Mouse (Mus musculus): ENCODE measurements at regions not wholly inside any gene's neighbourhood (a gene's known extent, or its start where the extent isn't known, plus 50 kb on each side); places are given as distances from the start of the nearest gene placed in this dataset.
A peak's percentile ranks its signal among the peaks of the same experiment; 100 is the strongest.

- no peak overlapping the region for H3K27ac ChIP-seq
- H3K4me2 ChIP-seq: no peak overlapping the region
- no peaks in the 10 kb centered on the region for H3K4me1 ChIP-seq (replicated peaks)
- H3K27me3 ChIP-seq: no peaks in the 10 kb centered on the region
- 24% methylated on average over 2 of the region's 2 CpGs for WGBS (ENCODE audit: insufficient replicate concordance)
- DNase-seq: no peak
- no peaks in the 10 kb centered on the region for H3K9me3 ChIP-seq (replicated peaks)
- no peak for ATAC-seq (ENCODE audit: low read depth)
- H3K36me3 ChIP-seq: no peaks in the 10 kb centered on the region
- no peak overlapping the region for H3K4me3 ChIP-seq (replicated peaks)
- no peak overlapping the region for H3K9ac ChIP-seq
Observed at GRCm38 (mm10) chr1:159034952-159035351, 54.7 kb upstream of the Pappa2 start.

- DNase-seq (no peak), ATAC-seq (ENCODE audit: low read depth) (no peak)
- H3K9ac ChIP-seq: no peak overlapping the region
- no peak overlapping the region for H3K4me2 ChIP-seq
- no peak overlapping the region for H3K4me3 ChIP-seq (replicated peaks)
- no peaks in the 10 kb centered on the region for H3K27me3 ChIP-seq
- no peaks in the 10 kb centered on the region for H3K36me3 ChIP-seq
- H3K4me1 ChIP-seq (replicated peaks): no peaks in the 10 kb centered on the region
- 69% methylated on average over 6 of the region's 6 CpGs for WGBS (ENCODE audit: insufficient replicate concordance)
- H3K9me3 ChIP-seq (replicated peaks): no peaks in the 10 kb centered on the region
- H3K27ac ChIP-seq: no peak overlapping the region
Observed at GRCm38 (mm10) chr1:159036371-159036770, 56.1 kb upstream of the Pappa2 start.

- no peak overlapping the region for H3K4me2 ChIP-seq
- DNase-seq (no peak), ATAC-seq (ENCODE audit: low read depth) (no peak)
- H3K4me3 ChIP-seq (replicated peaks): no peak overlapping the region
- no peaks in the 10 kb centered on the region for H3K36me3 ChIP-seq
- H3K4me1 ChIP-seq (replicated peaks): no peaks in the 10 kb centered on the region
- WGBS (ENCODE audit: insufficient replicate concordance): 52% methylated on average over 4 of the region's 4 CpGs
- no peak overlapping the region for H3K9ac ChIP-seq
- no peaks in the 10 kb centered on the region for H3K27me3 ChIP-seq
- no peak overlapping the region for H3K27ac ChIP-seq
- H3K9me3 ChIP-seq (replicated peaks): no peaks in the 10 kb centered on the region
Observed at GRCm38 (mm10) chr1:159045870-159046385, 65.6 kb upstream of the Pappa2 start.

DNA sequence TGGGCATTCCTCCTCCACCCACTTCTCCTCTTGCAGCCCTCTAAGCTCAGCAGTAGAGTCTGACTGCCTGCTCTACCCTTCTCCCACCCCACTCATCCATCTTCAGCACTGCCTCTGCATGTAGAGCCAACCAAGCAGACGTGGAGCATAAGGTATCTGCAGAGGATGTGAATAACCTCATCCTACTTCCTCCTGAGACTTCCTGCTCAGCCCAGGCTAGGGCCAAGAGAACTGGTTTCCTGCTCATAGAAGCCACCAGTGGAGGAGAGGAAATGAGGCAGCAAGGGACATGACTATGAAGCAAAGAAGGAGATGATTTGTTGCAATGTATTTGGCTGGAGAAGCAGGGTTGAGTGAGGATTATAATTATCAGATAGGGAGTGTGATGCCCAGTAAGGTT, 84.7 kb upstream of the Pappa2 start:
- DNase-seq: no peak

DNA sequence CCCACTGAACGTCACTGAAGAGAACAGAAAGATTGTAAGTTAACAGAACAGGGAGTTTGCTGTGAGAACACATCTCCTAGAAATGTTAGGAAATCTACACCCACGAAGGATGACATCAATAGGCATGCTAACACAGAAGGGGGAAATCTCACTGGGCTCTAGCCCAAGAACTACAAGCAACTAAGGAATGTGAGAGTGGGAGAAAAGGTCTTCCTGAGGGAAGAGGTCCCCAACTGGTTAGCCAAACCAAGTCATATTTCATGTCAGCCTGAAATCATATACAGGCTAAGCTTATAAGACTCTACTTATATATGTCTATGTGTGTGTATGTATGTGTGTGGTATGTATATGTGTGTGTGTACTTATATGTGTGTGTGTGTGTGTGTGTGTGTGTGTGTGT, 118.9 kb upstream of the Pappa2 start:
- Histone ChIP-seq H3K27me3 (no peaks in the 10 kb centered on the region), H3K36me3 (no peaks in the 10 kb centered on the region), H3K4me2 (no peak overlapping the region), H3K9ac (no peak overlapping the region), H3K27ac (no peak overlapping the region), H3K4me3 (replicated peaks) (no peak overlapping the region), H3K9me3 (replicated peaks) (no peaks in the 10 kb centered on the region), H3K4me1 (replicated peaks) (no peaks in the 10 kb centered on the region)
- WGBS (ENCODE audit: insufficient replicate concordance): 46% methylated on average over 2 of the region's 2 CpGs
- DNase-seq (no peak), ATAC-seq (ENCODE audit: low read depth) (no peak)

More for the DNA sequence above, 84.7 kb upstream of the Pappa2 start:
- H3K4me2 ChIP-seq: no peak overlapping the region
- ATAC-seq (ENCODE audit: low read depth): 0 out of 2 replicates have a peak, but pooled peaks have one; percentile 39
- no peak overlapping the region for H3K4me3 ChIP-seq (replicated peaks)
- no peaks in the 10 kb centered on the region for H3K27me3 ChIP-seq
- WGBS (ENCODE audit: insufficient replicate concordance): 14% methylated on average over 1 of the region's 1 CpGs
- H3K9me3 ChIP-seq (replicated peaks): no peaks in the 10 kb centered on the region
- H3K4me1 ChIP-seq (replicated peaks): no peaks in the 10 kb centered on the region
- no peaks in the 10 kb centered on the region for H3K36me3 ChIP-seq
- no peak overlapping the region for H3K27ac ChIP-seq
- no peak overlapping the region for H3K9ac ChIP-seq

DNA sequence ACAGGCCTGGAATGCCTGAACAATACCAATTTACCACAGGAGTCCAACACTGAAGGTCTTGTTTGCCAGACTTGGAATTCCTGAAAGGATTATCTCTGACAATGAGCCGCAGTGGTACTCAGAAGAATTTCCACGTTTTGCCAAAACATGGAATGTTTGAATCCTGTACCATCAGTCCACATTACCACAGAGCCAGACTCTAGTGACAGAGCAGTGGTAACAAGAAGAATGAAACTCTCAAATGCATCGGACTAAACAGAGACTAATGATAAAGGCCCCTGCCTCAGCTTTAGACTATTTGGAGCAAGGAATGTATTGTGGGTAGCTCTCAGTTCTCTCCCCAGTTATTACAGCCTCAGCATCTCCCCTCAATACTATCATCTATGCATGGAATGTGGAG, 109.9 kb upstream of the Cop1 start:
- Histone ChIP-seq H3K4me1 (replicated peaks) (no peaks in the 10 kb centered on the region), H3K36me3 (no peaks in the 10 kb centered on the region), H3K9ac (no peak overlapping the region), H3K4me3 (replicated peaks) (no peak overlapping the region), H3K9me3 (replicated peaks) (no peaks in the 10 kb centered on the region), H3K27me3 (no peaks in the 10 kb centered on the region), H3K27ac (no peak overlapping the region), H3K4me2 (no peak overlapping the region)
- no peak for ATAC-seq (ENCODE audit: low read depth)
- DNase-seq: no peak
- 53% methylated on average over 3 of the region's 3 CpGs for WGBS (ENCODE audit: insufficient replicate concordance)

DNA sequence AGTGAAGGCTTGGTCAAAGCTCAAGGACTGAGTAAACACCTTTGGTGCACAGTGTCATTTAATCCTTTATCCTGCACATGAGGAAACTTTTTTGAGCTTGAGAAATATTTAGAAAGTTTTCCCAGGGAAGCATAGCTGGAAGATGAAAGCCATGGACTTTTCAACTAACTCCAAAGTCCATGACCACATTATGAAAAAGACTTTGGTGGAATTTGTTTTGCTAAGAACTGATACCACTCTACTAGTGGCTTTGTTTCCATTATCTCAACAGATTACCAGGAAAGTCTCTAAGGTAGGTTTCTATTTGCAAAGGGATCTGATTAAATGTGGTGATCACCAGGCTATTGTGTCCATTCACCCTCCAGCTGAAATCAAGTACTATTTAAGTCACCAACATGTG, 107.2 kb upstream of the Cop1 start:
- DNase-seq: no peak
- H3K27ac ChIP-seq: no peak overlapping the region
- no peak overlapping the region for H3K4me2 ChIP-seq
- H3K9ac ChIP-seq: no peak overlapping the region
- no peak for ATAC-seq (ENCODE audit: low read depth)
- H3K9me3 ChIP-seq (replicated peaks): no peaks in the 10 kb centered on the region
- no peak overlapping the region for H3K4me3 ChIP-seq (replicated peaks)
- H3K36me3 ChIP-seq: no peaks in the 10 kb centered on the region
- no peaks in the 10 kb centered on the region for H3K27me3 ChIP-seq
- no peaks in the 10 kb centered on the region for H3K4me1 ChIP-seq (replicated peaks)

GRCm38 (mm10) chr1:159135301-159135700, 96.8 kb upstream of the Cop1 start:
- Histone ChIP-seq H3K4me3 (replicated peaks) (no peak overlapping the region), H3K27me3 (no peaks in the 10 kb centered on the region), H3K9ac (no peak overlapping the region), H3K36me3 (no peaks in the 10 kb centered on the region), H3K4me2 (peak overlapping the region; percentile 17; the same call in 1 of the 2 replicates), H3K27ac (no peak overlapping the region), H3K4me1 (replicated peaks) (no peaks in the 10 kb centered on the region), H3K9me3 (replicated peaks) (no peaks in the 10 kb centered on the region)
- WGBS (ENCODE audit: insufficient replicate concordance): 11% methylated on average over 10 of the region's 10 CpGs
- peak; percentile 5 for DNase-seq
- ATAC-seq (ENCODE audit: low read depth): no peak

- no peaks in the 10 kb centered on the region for H3K4me1 ChIP-seq (replicated peaks)
- H3K4me3 ChIP-seq (replicated peaks): no peak overlapping the region
- no peak overlapping the region for H3K9ac ChIP-seq
- ATAC-seq (ENCODE audit: low read depth): no peak
- no peak overlapping the region for H3K27ac ChIP-seq
- no peak for DNase-seq
- 75% methylated on average over 8 of the region's 8 CpGs for WGBS (ENCODE audit: insufficient replicate concordance)
- no peaks in the 10 kb centered on the region for H3K27me3 ChIP-seq
- H3K4me2 ChIP-seq: no peak overlapping the region
- no peaks in the 10 kb centered on the region for H3K36me3 ChIP-seq
- no peaks in the 10 kb centered on the region for H3K9me3 ChIP-seq (replicated peaks)
Observed at GRCm38 (mm10) chr1:159147788-159148497, 84.2 kb upstream of the Cop1 start.

GRCm38 (mm10) chr1:159148498-159149187, 83.5 kb upstream of the Cop1 start:
- no peaks in the 10 kb centered on the region for H3K4me1 ChIP-seq (replicated peaks)
- no peak overlapping the region for H3K27ac ChIP-seq
- no peak overlapping the region for H3K4me2 ChIP-seq
- H3K9me3 ChIP-seq (replicated peaks): no peaks in the 10 kb centered on the region
- ATAC-seq (ENCODE audit: low read depth): no peak
- H3K9ac ChIP-seq: no peak overlapping the region
- H3K36me3 ChIP-seq: no peaks in the 10 kb centered on the region
- no peak for DNase-seq
- 61% methylated on average over 9 of the region's 9 CpGs for WGBS (ENCODE audit: insufficient replicate concordance)
- no peak overlapping the region for H3K4me3 ChIP-seq (replicated peaks)
- H3K27me3 ChIP-seq: no peaks in the 10 kb centered on the region

DNA sequence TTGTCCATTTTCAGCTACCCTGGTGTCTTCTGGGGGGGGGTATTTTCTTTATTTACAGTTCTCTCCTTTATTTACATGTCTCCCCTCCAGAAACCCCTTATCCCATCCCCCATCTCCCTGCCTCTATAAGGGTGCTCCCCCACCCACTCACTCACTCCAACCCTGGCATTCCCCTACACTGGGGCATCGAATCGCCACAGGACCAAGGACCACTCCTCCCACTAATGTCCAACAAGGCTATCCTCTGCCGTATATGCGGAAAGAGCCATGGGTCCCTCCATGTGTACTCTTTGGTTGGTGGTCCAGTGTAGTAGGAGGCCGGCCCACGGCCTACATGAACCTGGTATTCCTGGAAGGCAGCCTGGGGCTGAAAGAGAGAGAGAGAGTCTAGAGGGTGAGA, 82.9 kb upstream of the Cop1 start:
- no peak for ATAC-seq (ENCODE audit: low read depth)
- WGBS (ENCODE audit: insufficient replicate concordance): 75% methylated on average over 6 of the region's 6 CpGs
- Histone ChIP-seq H3K4me1 (replicated peaks) (no peaks in the 10 kb centered on the region), H3K27ac (no peak overlapping the region), H3K9me3 (replicated peaks) (no peaks in the 10 kb centered on the region), H3K36me3 (no peaks in the 10 kb centered on the region), H3K4me2 (no peak overlapping the region), H3K9ac (no peak overlapping the region), H3K27me3 (no peaks in the 10 kb centered on the region), H3K4me3 (replicated peaks) (no peak overlapping the region)
- DNase-seq: no peak

- Histone ChIP-seq H3K9ac (no peak overlapping the region), H3K27ac (no peak overlapping the region), H3K27me3 (no peaks in the 10 kb centered on the region), H3K36me3 (no peaks in the 10 kb centered on the region), H3K9me3 (replicated peaks) (no peaks in the 10 kb centered on the region), H3K4me3 (replicated peaks) (no peak overlapping the region), H3K4me2 (no peak overlapping the region), H3K4me1 (replicated peaks) (no peaks in the 10 kb centered on the region)
- WGBS (ENCODE audit: insufficient replicate concordance): 47% methylated on average over 6 of the region's 6 CpGs
- DNase-seq (no peak), ATAC-seq (ENCODE audit: low read depth) (no peak)
Observed at GRCm38 (mm10) chr1:159149721-159150120, 82.4 kb upstream of the Cop1 start.
